Mouse (Mus musculus) 3T3-L1 (cell line): ENCODE results near the gene Sh3gl2.
A peak's percentile ranks its signal among the peaks of the same experiment; 100 is the strongest.

Experiments
- DNase-seq: peaks from one replicate; pipeline ENCODE4 v3.0.0-alpha.2; 2015; ENCODE audit warnings: low read depth, low spot score

The Sh3gl2 gene

GRCm38 (mm10) chr4:85205071-85205635, at the start of gene Sh3gl2:
Gene Sh3gl2, plus strand, starts transcription at chr4:85205126.
- DNase-seq: no peak

- DNase-seq: peak; percentile 33
Observed at GRCm38 (mm10) chr4:85161156-85161555, 43.8 kb upstream of the Sh3gl2 start.

- DNase-seq: peak; percentile 43
Observed at GRCm38 (mm10) chr4:85162468-85163312, 42.2 kb upstream of the Sh3gl2 start.

- no peak for DNase-seq
Observed at GRCm38 (mm10) chr4:85163313-85163615, 41.7 kb upstream of the Sh3gl2 start.

- no peak for DNase-seq
Observed at GRCm38 (mm10) chr4:85168001-85168400, 36.9 kb upstream of the Sh3gl2 start.

GRCm38 (mm10) chr4:85175466-85175865, 29.5 kb upstream of the Sh3gl2 start:
- no peak for DNase-seq

GRCm38 (mm10) chr4:85178394-85179051, 26.4 kb upstream of the Sh3gl2 start:
- no peak for DNase-seq

- DNase-seq: no peak
Observed at GRCm38 (mm10) chr4:85186011-85186410, 18.9 kb upstream of the Sh3gl2 start.

GRCm38 (mm10) chr4:85196201-85196600, 8.7 kb upstream of the Sh3gl2 start:
- no peak for DNase-seq

- no peak for DNase-seq
Observed at GRCm38 (mm10) chr4:85198431-85198830, 6.5 kb upstream of the Sh3gl2 start.

GRCm38 (mm10) chr4:85202582-85202981, 2.3 kb upstream of the Sh3gl2 start:
- DNase-seq: no peak

GRCm38 (mm10) chr4:85205636-85206211, 798 bp downstream of the Sh3gl2 start:
- no peak for DNase-seq

GRCm38 (mm10) chr4:85206675-85207400, 1.9 kb downstream of the Sh3gl2 start:
- no peak for DNase-seq

GRCm38 (mm10) chr4:85207515-85207914, 2.6 kb downstream of the Sh3gl2 start:
- no peak for DNase-seq

- DNase-seq: no peak
Observed at GRCm38 (mm10) chr4:85208531-85208930, 3.6 kb downstream of the Sh3gl2 start.

- DNase-seq: no peak
Observed at GRCm38 (mm10) chr4:85210953-85211352, 6.0 kb downstream of the Sh3gl2 start.

- DNase-seq: no peak
Observed at GRCm38 (mm10) chr4:85217003-85217402, 12.1 kb downstream of the Sh3gl2 start.

- no peak for DNase-seq
Observed at GRCm38 (mm10) chr4:85222716-85223115, 17.8 kb downstream of the Sh3gl2 start.

- DNase-seq: no peak
Observed at GRCm38 (mm10) chr4:85226731-85227130, 21.8 kb downstream of the Sh3gl2 start.

- DNase-seq: no peak
Observed at GRCm38 (mm10) chr4:85227664-85228588, 23.0 kb downstream of the Sh3gl2 start.

- DNase-seq: no peak
Observed at GRCm38 (mm10) chr4:85228589-85228948, 23.6 kb downstream of the Sh3gl2 start.
